Comparison of ENCODE assay signal across 16 mouse cellular contexts in the genomic region with DNA sequence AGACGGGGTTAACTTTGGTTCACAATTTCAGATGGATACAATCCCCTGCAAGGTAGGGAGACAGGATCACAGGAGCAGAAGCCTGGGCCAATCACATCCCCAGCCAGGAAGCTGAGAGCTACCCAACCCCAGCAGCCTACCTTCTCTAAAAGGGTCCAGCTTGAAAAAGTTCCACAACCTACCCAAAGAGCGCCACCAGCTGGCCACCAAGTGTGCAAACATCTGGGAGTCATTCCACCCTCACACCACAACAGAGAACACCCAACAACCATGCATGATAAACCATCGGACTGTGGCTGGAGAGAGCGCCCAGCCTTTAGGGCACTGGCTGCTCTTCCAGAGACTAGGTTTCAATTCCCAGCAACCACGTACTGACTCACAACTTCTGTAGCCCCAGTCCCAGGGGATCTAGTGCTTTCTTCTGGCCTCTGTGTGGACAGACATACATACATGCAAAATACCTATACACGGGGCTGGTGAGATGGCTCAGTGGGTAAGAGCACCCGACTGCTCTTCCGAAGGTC. TPM values are rescaled to one million over a fixed set of nuclear protein-coding genes. Genes with fewer than 3 reads are reported as not detected.
DNase-seq lines count a peak whose midpoint lies in the region; ATAC-seq and TF ChIP-seq lines count a peak whose summit lies in the region.
"Had no signal": no experiment of that assay in that cellular context is flagged by ENCODE, and none has a peak within 500 bp of the region (broad histone marks: within the 10 kb centered on the region; RNA-seq: fewer than 3 reads in every experiment).

No protein-coding gene starts in this region.

- no peak for TF ChIP-seq POLR2A in ES-Bruce4 (IDR thresholded peaks at IDR 0.05; ENCODE audit: insufficient read depth, low read length)

- H3K4me3 ChIP-seq in layer of hippocampus, adult 2 months: no peak overlapping the region
- H3K4me3 ChIP-seq in ES-Bruce4 (ENCODE audit: low read depth, low read length): no peak overlapping the region
- no peak overlapping the region for H3K4me3 ChIP-seq in hindbrain, embryonic 13.5 days
- H3K4me3 ChIP-seq: heart, adult 2 months; heart, embryonic 15.5 days; midbrain, embryonic 15.5 days had no signal

- no peaks in the 10 kb centered on the region for H3K27me3 ChIP-seq in ES-Bruce4 (ENCODE audit: control insufficient read depth, insufficient read depth, low read length, poor library complexity, severe bottlenecking)
- H3K27me3 ChIP-seq in hindbrain, embryonic 13.5 days: 0 out of 2 replicates have a peak, but pooled peaks cover 3% of the 10 kb centered on the region

- no peak overlapping the region for H3K9ac ChIP-seq in ES-Bruce4 (ENCODE audit: low read depth, poor library complexity, severe bottlenecking)
- no peak overlapping the region for H3K9ac ChIP-seq in hindbrain, embryonic 13.5 days
- H3K9ac ChIP-seq: heart, embryonic 15.5 days; midbrain, embryonic 15.5 days had no signal

- 78% methylated on average over 8 of the region's 8 CpGs for WGBS in hindbrain, embryonic 13.5 days

- H3K9me3 ChIP-seq in ES-Bruce4 (replicated peaks; ENCODE audit: control insufficient read depth, insufficient read depth, low read length, poor library complexity, severe bottlenecking): no peaks in the 10 kb centered on the region
- no peaks in the 10 kb centered on the region for H3K9me3 ChIP-seq in hindbrain, embryonic 13.5 days
- H3K9me3 ChIP-seq: heart, embryonic 15.5 days; midbrain, embryonic 15.5 days had no signal

- TF ChIP-seq EP300 in ES-Bruce4 (IDR thresholded peaks at IDR 0.05; ENCODE audit: insufficient read depth, low read depth, low read length): no peak

- H3K36me3 ChIP-seq in ES-Bruce4 (ENCODE audit: control insufficient read depth, insufficient read depth, low read length, poor library complexity, severe bottlenecking): no peaks in the 10 kb centered on the region
- H3K36me3 ChIP-seq in hindbrain, embryonic 13.5 days: peaks cover 19% of the 10 kb centered on the region
- H3K36me3 ChIP-seq: heart, embryonic 15.5 days had no signal

- no peak overlapping the region for H3K27ac ChIP-seq in layer of hippocampus, adult 2 months
- H3K27ac ChIP-seq in ES-Bruce4 (ENCODE audit: insufficient read depth, low read length): no peak overlapping the region
- H3K27ac ChIP-seq in hindbrain, embryonic 13.5 days: no peak overlapping the region
- H3K27ac ChIP-seq: heart, adult 2 months; heart, embryonic 15.5 days; midbrain, embryonic 15.5 days had no signal

- TF ChIP-seq CTCF in layer of hippocampus, adult 2 months (conservative IDR thresholded peaks at IDR 0.05): peak; percentile 51
- TF ChIP-seq CTCF in ES-Bruce4 (IDR thresholded peaks at IDR 0.05; ENCODE audit: low read depth, low read length): peak; percentile 62

- peaks cover 3% of the 10 kb centered on the region for H3K4me1 ChIP-seq in ES-Bruce4 (ENCODE audit: control insufficient read depth, insufficient read depth, low read length)
- H3K4me1 ChIP-seq in hindbrain, embryonic 13.5 days (replicated peaks): peaks cover 1% of the 10 kb centered on the region

- ATAC-seq in erythroblast, adult 5-6 weeks (replicated peaks; ENCODE audit: low FRiP score, poor library complexity, severe bottlenecking): peak; percentile 44; the same call in 1 of the 2 replicates
- no peak for ATAC-seq in hindbrain, embryonic 13.5 days (ENCODE audit: low FRiP score)
- ATAC-seq: forebrain, embryonic 16.5 days; midbrain, embryonic 15.5 days had no signal

- no peak overlapping the region for H3K4me2 ChIP-seq in hindbrain, embryonic 13.5 days
- H3K4me2 ChIP-seq: heart, embryonic 15.5 days; midbrain, embryonic 15.5 days had no signal

- no peak for DNase-seq in layer of hippocampus, adult 2 months (ENCODE audit: low spot score in 2 of 2)
- DNase-seq in layer of hippocampus, adult 18-20 months (ENCODE audit: low spot score in 2 of 2): no peak
- DNase-seq in 416B (ENCODE audit: low read depth): peak; percentile 11
- DNase-seq in right cerebral cortex, postnatal 36 days (ENCODE audit: low spot score in 2 of 2): no peak
- DNase-seq: adrenal gland, adult 2 months; cerebellum, adult 11-12 months; heart, adult 2 months; kidney, adult 9 months; lung, adult 2 months; thymus, postnatal 14 days had no signal

RNA-seq across cellular contexts. Expression of a gene that starts 41.5 kb away (rescaled TPM):
- 1 to 10 TPM; 5.1 to 7.2 TPM for total RNA-seq in layer of hippocampus, adult 2 months (2021)
- 10 to 100 TPM in 1 of 2 experiments, 1 to 10 TPM in 1; 6.2 to 10.0 TPM for total RNA-seq in layer of hippocampus, adult 18-20 months (2021)
- 42.8 and 44.8 TPM in 2 replicates for polyA plus RNA-seq in ES-Bruce4 (2011; ENCODE audit: insufficient read depth, insufficient read length, low read depth, missing spikeins)
- 17.8 and 22.9 TPM in 2 replicates for total RNA-seq in erythroblast, adult 5-6 weeks (2015; ENCODE audit: low replicate concordance)
- total RNA-seq in erythroblast, adult 5-6 weeks (2017; ENCODE audit: low replicate concordance): 9.2 and 14.8 TPM in 2 replicates
- polyA plus RNA-seq in hindbrain, embryonic 13.5 days (2015; fragmentation: Nextera tagmentation; extraction: Ambion mirVana): 26.1 and 32.2 TPM in 2 replicates
